Mouse (Mus musculus) lung, postnatal 0 days (tissue): Measurements from ENCODE around the gene Mdk.

Experiments
- CTCF ChIP-seq: IDR thresholded peaks from 2 replicates; pipeline ENCODE4 v1.5.1; 2016; ENCODE audit warnings: antibody characterized with exemption, mild to moderate bottlenecking
- EP300 ChIP-seq: IDR thresholded peaks from 2 replicates; pipeline ENCODE4 v1.6.1; 2016; ENCODE audit warnings: antibody characterized with exemption, mild to moderate bottlenecking, control low read depth

DNA sequence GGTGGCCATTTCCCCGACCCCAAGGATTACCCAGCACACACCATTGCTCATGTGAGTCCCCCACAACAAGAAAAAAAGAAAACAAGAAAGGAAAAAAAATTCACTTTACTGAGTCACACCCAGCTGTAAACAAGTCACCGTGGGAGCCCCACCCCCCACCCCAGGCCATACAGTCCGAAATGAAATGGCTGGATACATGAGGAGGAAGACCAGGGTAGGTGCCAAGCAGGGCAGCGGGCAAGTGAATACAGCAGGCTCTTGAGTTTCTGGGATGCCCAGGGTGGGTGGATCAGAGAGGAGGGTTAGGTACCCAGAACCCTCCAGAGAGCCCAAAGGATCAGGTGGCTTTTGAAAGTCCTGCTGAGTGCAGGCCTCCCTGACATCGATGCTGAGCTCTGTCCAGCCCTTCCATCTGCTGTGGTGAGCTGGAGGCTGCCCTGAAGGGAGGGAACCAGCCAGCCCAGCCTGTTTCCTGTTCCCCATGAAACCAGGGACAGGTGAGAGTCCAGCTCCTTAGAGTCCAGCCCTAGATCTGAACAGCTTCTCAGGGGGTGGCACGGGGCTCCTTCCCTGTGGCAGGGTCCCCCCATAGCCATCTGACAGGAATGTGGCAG lies 747 bp upstream of the Mdk start:
- TF ChIP-seq CTCF (no peak), EP300 (no peak)
